In genomic region chr17:46453302-46453948, GRCm38 (mm10) we compare ENCODE assay signal across 13 mouse cellular contexts. TPM values are rescaled to one million over a fixed set of nuclear protein-coding genes. Genes with fewer than 3 reads are reported as not detected.
DNase-seq lines count a peak whose midpoint lies in the region; ATAC-seq and TF ChIP-seq lines count a peak whose summit lies in the region.
"Had no signal": no experiment of that assay in that cellular context is flagged by ENCODE, and none has a peak within 500 bp of the region (broad histone marks: within the 10 kb centered on the region; RNA-seq: fewer than 3 reads in every experiment).

No protein-coding gene starts in this region.

- H3K4me1 ChIP-seq in E14TG2a.4 (replicated peaks; ENCODE audit: low read depth, low read length): peaks cover 60% of the 10 kb centered on the region
- peaks cover 15% of the 10 kb centered on the region for H3K4me1 ChIP-seq in embryonic facial prominence, embryonic 12.5 days
- peaks cover 34% of the 10 kb centered on the region for H3K4me1 ChIP-seq in hindbrain, embryonic 15.5 days (replicated peaks)
- peaks cover 40% of the 10 kb centered on the region for H3K4me1 ChIP-seq in midbrain, embryonic 12.5 days

- peak overlapping the region; percentile 89 for H3K4me2 ChIP-seq in embryonic facial prominence, embryonic 12.5 days (replicated peaks)
- peak overlapping the region; percentile 58 for H3K4me2 ChIP-seq in hindbrain, embryonic 15.5 days
- H3K4me2 ChIP-seq in midbrain, embryonic 12.5 days (replicated peaks): peak overlapping the region; percentile 71

- H3K4me3 ChIP-seq in E14TG2a.4 (replicated peaks; ENCODE audit: low read length): peak overlapping the region; percentile 13; the same call in 1 of the 2 replicates
- H3K4me3 ChIP-seq in embryonic facial prominence, embryonic 12.5 days: no peak overlapping the region
- no peak overlapping the region for H3K4me3 ChIP-seq in hindbrain, embryonic 15.5 days
- peak overlapping the region; percentile 42; the same call in 1 of the 2 replicates for H3K4me3 ChIP-seq in midbrain, embryonic 12.5 days
- H3K4me3 ChIP-seq: myocyte had no signal

- DNase-seq in cerebellum, adult 11 months: no peak
- no peak for DNase-seq in adipocyte (ENCODE audit: low spot score)
- no peak for DNase-seq in gastrocnemius, postnatal 25 days
- DNase-seq: adrenal gland, postnatal 14 days; cerebellum, postnatal 36 days; gastrocnemius, postnatal 10 days had no signal

- H3K9ac ChIP-seq in embryonic facial prominence, embryonic 12.5 days: no peak overlapping the region
- H3K9ac ChIP-seq in hindbrain, embryonic 15.5 days: no peak overlapping the region
- H3K9ac ChIP-seq in midbrain, embryonic 12.5 days (replicated peaks): peak overlapping the region; percentile 62; the same call in 1 of the 2 replicates

- H3K36me3 ChIP-seq in E14TG2a.4 (ENCODE audit: insufficient read depth, low read length): no peaks in the 10 kb centered on the region
- H3K36me3 ChIP-seq in embryonic facial prominence, embryonic 12.5 days: no peaks in the 10 kb centered on the region
- H3K36me3 ChIP-seq in hindbrain, embryonic 15.5 days: no peaks in the 10 kb centered on the region
- peaks cover 3% of the 10 kb centered on the region; the same call in 1 of the 2 replicates for H3K36me3 ChIP-seq in midbrain, embryonic 12.5 days

- no peak for TF ChIP-seq CTCF in E14TG2a.4 (conservative IDR thresholded peaks at IDR 0.05; ENCODE audit: low read length)

- ATAC-seq in embryonic facial prominence, embryonic 12.5 days (ENCODE audit: insufficient number of reproducible peaks, insufficient read depth, low FRiP score, low TSS enrichment): no peak
- ATAC-seq in hindbrain, embryonic 15.5 days (ENCODE audit: low FRiP score, low read depth): no peak
- no peak for ATAC-seq in midbrain, embryonic 12.5 days (ENCODE audit: low FRiP score, low read depth)

- 7% methylated on average over 13 of the region's 13 CpGs for WGBS in embryonic facial prominence, embryonic 12.5 days
- 7% methylated on average over 13 of the region's 13 CpGs for WGBS in hindbrain, embryonic 15.5 days
- WGBS in midbrain, embryonic 12.5 days: 5% methylated on average over 13 of the region's 13 CpGs

- no peaks in the 10 kb centered on the region for H3K9me3 ChIP-seq in E14TG2a.4 (ENCODE audit: low read length)
- H3K9me3 ChIP-seq in embryonic facial prominence, embryonic 12.5 days: no peaks in the 10 kb centered on the region
- H3K9me3 ChIP-seq in hindbrain, embryonic 15.5 days: no peaks in the 10 kb centered on the region
- H3K9me3 ChIP-seq in midbrain, embryonic 12.5 days: no peaks in the 10 kb centered on the region

- no peak overlapping the region for H3K27ac ChIP-seq in embryonic facial prominence, embryonic 12.5 days
- no peak overlapping the region for H3K27ac ChIP-seq in hindbrain, embryonic 15.5 days (replicated peaks)
- H3K27ac ChIP-seq in midbrain, embryonic 12.5 days (replicated peaks): peak overlapping the region; percentile 71

- H3K27me3 ChIP-seq in E14TG2a.4 (ENCODE audit: insufficient read depth, low read length): peaks cover 75% of the 10 kb centered on the region
- H3K27me3 ChIP-seq in embryonic facial prominence, embryonic 12.5 days: peaks cover 58% of the 10 kb centered on the region
- H3K27me3 ChIP-seq in hindbrain, embryonic 15.5 days: no peaks in the 10 kb centered on the region; the same call in 1 of the 2 replicates
- H3K27me3 ChIP-seq in midbrain, embryonic 12.5 days: peaks cover 44% of the 10 kb centered on the region

RNA-seq across cellular contexts. Expression of gene Slc22a7, which starts 15.2 kb away (rescaled TPM):
- not detected in 2 replicates for polyA plus RNA-seq in embryonic facial prominence, embryonic 12.5 days (2016; fragmentation: Nextera tagmentation; extraction: Ambion mirVana)
- 0.10 TPM in 1 of 2 replicates, not detected in the other for polyA plus RNA-seq in hindbrain, embryonic 15.5 days (2015; fragmentation: Nextera tagmentation; extraction: Ambion mirVana)
- not detected in 2 replicates for polyA plus RNA-seq in midbrain, embryonic 12.5 days (2016; fragmentation: Nextera tagmentation; extraction: Ambion mirVana)
- total RNA-seq in gastrocnemius, postnatal 25 days (2021): not detected
- polyA plus RNA-seq: myocyte; urinary bladder, adult 2 months had no signal

RNA-seq across cellular contexts. Expression of gene Crip3, which starts 24.7 kb away (rescaled TPM):
- polyA plus RNA-seq in embryonic facial prominence, embryonic 12.5 days (2016; fragmentation: Nextera tagmentation; extraction: Ambion mirVana): 1.0 and 1.2 TPM in 2 replicates
- polyA plus RNA-seq in hindbrain, embryonic 15.5 days (2015; fragmentation: Nextera tagmentation; extraction: Ambion mirVana): 2.8 and 3.0 TPM in 2 replicates
- 1.4 and 1.6 TPM in 2 replicates for polyA plus RNA-seq in midbrain, embryonic 12.5 days (2016; fragmentation: Nextera tagmentation; extraction: Ambion mirVana)
- under 1 TPM in 1 of 2 experiments, not detected in 1; 0.78 TPM for total RNA-seq in gastrocnemius, postnatal 25 days (2021)
- polyA plus RNA-seq: liver, embryonic 16.5 days; myocyte had no signal

RNA-seq across cellular contexts. Expression of gene Ttbk1, which starts 34.0 kb away (rescaled TPM):
- polyA plus RNA-seq in embryonic facial prominence, embryonic 12.5 days (2016; fragmentation: Nextera tagmentation; extraction: Ambion mirVana): 0.88 and 1.3 TPM in 2 replicates
- 8.6 and 8.9 TPM in 2 replicates for polyA plus RNA-seq in hindbrain, embryonic 15.5 days (2015; fragmentation: Nextera tagmentation; extraction: Ambion mirVana)
- 5.0 and 5.5 TPM in 2 replicates for polyA plus RNA-seq in midbrain, embryonic 12.5 days (2016; fragmentation: Nextera tagmentation; extraction: Ambion mirVana)
- 1 to 10 TPM in 1 of 2 experiments, under 1 TPM in 1; 0.77 to 1.4 TPM for total RNA-seq in gastrocnemius, postnatal 25 days (2021)
- polyA plus RNA-seq: liver, embryonic 16.5 days; myocyte had no signal

RNA-seq across cellular contexts. Expression of gene Dnph1, which starts 43.1 kb away (rescaled TPM):
- polyA plus RNA-seq in embryonic facial prominence, embryonic 12.5 days (2016; fragmentation: Nextera tagmentation; extraction: Ambion mirVana): 58.2 and 63.4 TPM in 2 replicates
- 21.8 and 22.4 TPM in 2 replicates for polyA plus RNA-seq in hindbrain, embryonic 15.5 days (2015; fragmentation: Nextera tagmentation; extraction: Ambion mirVana)
- 53.1 and 58.0 TPM in 2 replicates for polyA plus RNA-seq in midbrain, embryonic 12.5 days (2016; fragmentation: Nextera tagmentation; extraction: Ambion mirVana)
- total RNA-seq in gastrocnemius, postnatal 25 days (2021): 1 to 10 TPM; 4.5 to 5.4 TPM

Comparison
In these comparisons a context has a peak if more than half of its experiments do, and no peak if none do; other contexts are left out.
1. H3K4me3 ChIP-seq: peak in E14TG2a.4 (single experiment) and midbrain, embryonic 12.5 days (single experiment); none in embryonic facial prominence, embryonic 12.5 days (single experiment) and hindbrain, embryonic 15.5 days (single experiment).
2. Peak in every context shown above with its lines, with median percentiles within 50 percentile points of each other: H3K4me2 ChIP-seq.